Mouse (Mus musculus): ENCODE measurements around the gene Hoxc9.

- TF ChIP-seq EP300 (IDR thresholded peaks at IDR 0.05; ENCODE audit: low read length) (no peak), POLR2A (IDR thresholded peaks at IDR 0.05; ENCODE audit: low read depth, low read length) (no peak), USF2 (conservative IDR thresholded peaks at IDR 0.05; ENCODE audit: low read depth, low read length) (no peak), ZC3H11A (IDR thresholded peaks at IDR 0.05; ENCODE audit: low read depth, low read length) (no peak), TBP (conservative IDR thresholded peaks at IDR 0.05; ENCODE audit: low read depth, low read length) (no peak), CTCF (conservative IDR thresholded peaks at IDR 0.05 in 1 of 2, IDR thresholded peaks at IDR 0.05 in 1 of 2; ENCODE audit: low read depth in 2 of 2, low read length in 2 of 2) (no peak)
Observed at GRCm38 (mm10) chr15:103014166-103015008, 38.1 kb downstream of the Hoxc9 start.

Measured in CH12.LX (cell line).